Mouse (Mus musculus) thymus, adult 2 months (tissue): ENCODE measurements around the gene Pde8a. TPM values are rescaled to one million over a fixed set of nuclear protein-coding genes. Genes with fewer than 3 reads are reported as not detected.

Source experiments
- DNase-seq: peaks from one replicate; pipeline ENCODE4 v3.0.0; 2021
- H3K27ac ChIP-seq: fragments of 200-500 bp; 2 replicates; pipeline ENCODE4 v1.5.1; 2012; ENCODE audit warnings: low read length, control low read depth; ENCODE audit not compliant: control insufficient read depth, insufficient read depth
- H3K27me3 ChIP-seq: fragments of 200-500 bp; 2 replicates; pipeline ENCODE4 v1.6.1; 2012; ENCODE audit warnings: mild to moderate bottlenecking, low read length, moderate library complexity, mixed read lengths; ENCODE audit not compliant: control insufficient read depth, insufficient read depth
- H3K36me3 ChIP-seq: fragments of 200-500 bp; 2 replicates; pipeline ENCODE4 v1.6.1; 2012; ENCODE audit warnings: mild to moderate bottlenecking, low read length, moderate library complexity; ENCODE audit not compliant: control insufficient read depth, insufficient read depth
- H3K4me1 ChIP-seq: fragments of 200-500 bp; replicated peaks from 2 replicates; pipeline ENCODE4 v1.6.1; 2012; ENCODE audit warnings: low read length; ENCODE audit not compliant: control insufficient read depth, insufficient read depth
- H3K4me3 ChIP-seq: fragments of 200-500 bp; 2 replicates; pipeline ENCODE4 v1.5.1; 2012; ENCODE audit warnings: mild to moderate bottlenecking, low read length, control low read depth, moderate library complexity; ENCODE audit not compliant: control insufficient read depth, insufficient read depth
- CTCF ChIP-seq: fragments of 200-500 bp; IDR thresholded peaks from 2 replicates; pipeline ENCODE4 v1.5.1; 2012; ENCODE audit warnings: mild to moderate bottlenecking, control low read depth, low read length, moderate library complexity, borderline replicate concordance; ENCODE audit not compliant: control insufficient read depth, poor library complexity, insufficient read depth; ENCODE audit errors: extremely low read depth
- POLR2A ChIP-seq: fragments of 200-500 bp; IDR thresholded peaks from 2 replicates; pipeline ENCODE4 v1.6.1; 2012; ENCODE audit warnings: mild to moderate bottlenecking, low read length, control low read depth, moderate library complexity; ENCODE audit not compliant: control insufficient read depth, poor library complexity, insufficient read depth; ENCODE audit errors: extremely low read depth
- WGBS: fragments of 180-500 bp; shearing (Covaris S2); methylation state at CpG from one replicate; pipeline ENCODE4 v1.1.7; 2018; 5-methylcytosine and 5-hydroxymethylcytosine counted together
- polyA plus RNA-seq: library from polyadenylated mRNA; depleted of rRNA; stranded (reverse); fragments of >200 nt; gene quantifications from 2 replicates; pipeline ENCODE4 v1.2.3, GENCODE M21; 2012; rRNA removed

Gene Pde8a
- polyA plus RNA-seq, result 3.0 and 3.5 TPM in 2 replicates

DNA sequence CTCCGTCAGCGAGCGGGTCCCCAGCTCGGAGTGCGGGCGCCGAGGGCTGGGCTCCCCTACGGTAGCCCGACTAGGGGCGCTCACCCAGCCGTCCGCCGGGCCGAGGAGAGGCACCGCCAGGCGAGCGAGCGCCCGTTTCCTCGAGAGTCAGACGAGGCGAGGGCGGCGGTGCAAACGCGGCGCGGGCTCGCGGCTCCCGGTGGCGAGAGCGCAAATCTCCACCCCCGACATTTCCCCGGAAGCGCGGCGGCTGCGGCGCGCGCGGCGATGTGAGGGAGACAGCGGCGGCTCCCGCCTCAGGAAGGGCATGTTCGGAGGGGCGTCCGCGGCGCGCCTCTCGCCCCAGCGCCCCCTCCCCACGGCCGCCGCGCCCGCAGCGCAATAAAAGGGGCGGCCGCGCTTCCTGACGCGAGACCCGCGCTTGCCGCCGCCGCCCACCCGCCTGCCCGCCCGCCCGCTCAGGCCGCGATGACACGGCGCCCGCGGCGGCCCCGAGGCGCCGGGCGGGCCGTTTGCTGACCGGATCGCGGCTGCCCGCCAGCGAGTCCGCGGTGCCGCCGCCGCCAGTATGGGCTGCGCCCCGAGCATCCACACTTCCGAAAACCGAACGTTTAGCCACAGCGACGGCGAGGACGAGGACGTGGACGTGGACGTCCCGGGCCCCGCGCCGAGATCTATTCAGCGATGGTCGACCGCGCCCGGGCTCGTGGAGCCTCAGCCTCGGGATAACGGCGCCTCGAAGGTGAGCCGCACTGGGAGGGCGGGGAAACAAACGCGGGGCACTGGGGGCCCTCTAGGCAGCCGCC, at the start of gene Pde8a:
Pde8a (plus strand) TSS at position 250 of the 806 bp plus-strand sequence.
- peak within 1 kb of the TSS; percentile 0; the same call in 1 of the 2 replicates for H3K27ac ChIP-seq
- H3K4me3 ChIP-seq, result peak within 1 kb of the TSS; percentile 50
- TF ChIP-seq POLR2A (no peak), CTCF (peak; percentile 7; the same call in 1 of the 2 replicates)
- WGBS, result 2% methylated on average over 128 of the region's 128 CpGs
- H3K27me3 ChIP-seq, result peaks cover 8% of the 10 kb centered on the region; the same call in 1 of the 2 replicates
- peaks cover 11% of the 10 kb centered on the region for H3K4me1 ChIP-seq
- no peaks in the 10 kb centered on the region for H3K36me3 ChIP-seq
- DNase-seq, result peak; percentile 9

DNA sequence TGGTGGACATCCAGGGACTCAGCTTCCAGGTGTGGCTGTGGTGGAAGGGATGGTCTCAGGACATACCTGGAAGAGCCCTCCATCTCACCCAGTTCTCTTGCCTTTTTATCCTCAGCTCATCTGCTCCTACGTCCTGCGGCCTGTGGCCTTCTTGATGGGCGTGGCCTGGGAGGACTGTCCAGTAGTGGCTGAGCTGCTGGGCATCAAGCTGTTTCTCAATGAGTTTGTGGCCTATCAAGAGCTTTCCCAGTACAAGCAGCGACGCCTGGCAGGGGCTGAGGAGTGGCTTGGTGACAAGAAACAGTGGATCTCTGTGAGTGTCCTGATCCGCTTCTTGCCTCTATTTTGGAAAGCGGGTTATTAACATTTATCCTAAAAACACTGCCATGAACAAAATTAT, 49.0 kb upstream of the Pde8a start:
- no peaks in the 10 kb centered on the region for H3K36me3 ChIP-seq
- no peak overlapping the region for H3K4me3 ChIP-seq
- no peaks in the 10 kb centered on the region for H3K4me1 ChIP-seq
- no peak for TF ChIP-seq POLR2A
- no peak for TF ChIP-seq CTCF
- WGBS, result 93% methylated on average over 7 of the region's 7 CpGs
- H3K27me3 ChIP-seq, result no peaks in the 10 kb centered on the region
- no peak for DNase-seq
- no peak overlapping the region for H3K27ac ChIP-seq

DNA sequence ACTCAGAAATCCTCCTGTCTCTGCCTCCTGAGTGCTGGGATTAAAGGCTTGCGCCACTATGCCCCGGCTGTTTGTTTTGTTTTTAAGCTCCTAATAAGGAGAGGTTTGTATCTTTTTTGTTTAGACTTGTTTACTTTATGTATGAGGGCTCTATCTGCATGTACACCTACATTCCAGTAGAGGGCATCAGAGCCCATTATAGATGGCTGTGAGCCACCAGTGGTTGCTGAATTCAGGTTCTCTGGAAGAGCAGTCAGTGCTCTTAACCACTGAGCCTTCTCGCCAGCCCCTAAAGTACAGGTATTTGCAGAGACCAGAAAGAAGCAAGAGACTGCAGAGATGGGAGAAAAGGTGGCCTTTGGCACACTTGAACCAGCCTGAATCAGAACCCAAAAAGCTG, 46.3 kb upstream of the Pde8a start:
- Histone ChIP-seq H3K27ac (no peak overlapping the region), H3K27me3 (no peaks in the 10 kb centered on the region), H3K4me1 (peaks cover 7% of the 10 kb centered on the region), H3K4me3 (no peak overlapping the region), H3K36me3 (no peaks in the 10 kb centered on the region)
- TF ChIP-seq POLR2A (no peak), CTCF (no peak)
- WGBS, result 44% methylated on average over 3 of the region's 3 CpGs
- no peak for DNase-seq

DNA sequence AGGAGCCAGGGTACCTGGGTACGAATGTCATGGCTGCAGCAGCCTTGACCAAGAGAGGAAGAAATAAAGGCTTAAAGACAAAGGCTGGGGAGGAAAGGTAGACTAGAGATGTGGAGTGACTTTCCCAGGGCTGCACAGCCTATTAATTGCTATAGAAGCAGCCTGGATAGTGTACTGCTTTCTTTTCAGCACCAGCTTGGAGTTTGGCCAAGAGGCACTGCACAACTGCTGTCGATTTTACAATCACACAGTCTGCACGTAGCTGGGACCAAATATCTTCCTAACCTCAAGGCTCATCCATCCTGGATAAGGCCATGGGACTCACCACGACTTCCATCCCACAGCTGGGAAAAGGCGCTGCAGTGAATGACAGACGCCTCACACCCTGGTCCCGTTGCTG, 44.0 kb upstream of the Pde8a start:
- no peak overlapping the region for H3K4me3 ChIP-seq
- H3K4me1 ChIP-seq, result peaks cover 7% of the 10 kb centered on the region
- TF ChIP-seq POLR2A, result no peak
- TF ChIP-seq CTCF, result no peak
- H3K27ac ChIP-seq, result no peak overlapping the region
- no peaks in the 10 kb centered on the region for H3K36me3 ChIP-seq
- no peak for DNase-seq
- 89% methylated on average over 7 of the region's 7 CpGs for WGBS
- no peaks in the 10 kb centered on the region for H3K27me3 ChIP-seq

- Histone ChIP-seq H3K4me1 (peaks cover 13% of the 10 kb centered on the region), H3K36me3 (no peaks in the 10 kb centered on the region), H3K27me3 (no peaks in the 10 kb centered on the region), H3K4me3 (no peak overlapping the region), H3K27ac (no peak overlapping the region)
- TF ChIP-seq CTCF, result no peak
- no peak for TF ChIP-seq POLR2A
- 92% methylated on average over 2 of the region's 2 CpGs for WGBS
- no peak for DNase-seq
These were observed 39.5 kb upstream of the Pde8a start for GRCm38 (mm10) chr7:81173931-81174330.

DNA sequence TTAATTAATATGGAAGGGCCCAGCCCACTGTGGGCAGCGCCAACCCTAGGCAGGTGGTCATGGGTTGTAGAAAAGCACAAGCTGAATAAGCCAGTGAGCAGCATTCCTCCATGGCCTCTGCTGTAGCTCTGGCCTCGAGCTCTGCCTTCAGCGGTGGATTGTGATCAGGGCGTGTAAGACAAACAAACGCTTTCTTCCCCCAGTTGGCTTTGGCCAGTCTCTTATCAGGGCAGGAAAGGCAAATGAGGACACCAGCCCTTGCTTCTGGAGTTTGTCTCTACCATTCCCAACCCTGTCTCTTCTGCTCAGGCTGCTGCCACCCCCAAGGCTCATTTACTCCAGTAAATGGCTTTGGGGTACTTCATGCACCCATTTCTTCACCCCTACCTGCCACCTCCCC, 38.7 kb upstream of the Pde8a start:
- no peak for TF ChIP-seq POLR2A
- no peak for TF ChIP-seq CTCF
- no peak for DNase-seq
- Histone ChIP-seq H3K27me3 (no peaks in the 10 kb centered on the region), H3K36me3 (no peaks in the 10 kb centered on the region), H3K4me1 (peaks cover 20% of the 10 kb centered on the region), H3K27ac (no peak overlapping the region), H3K4me3 (no peak overlapping the region)
- 93% methylated on average over 5 of the region's 5 CpGs for WGBS
